Mouse (Mus musculus) T-cell, adult 2 months (primary cell): Measurements from ENCODE around the gene Med29.
A peak's percentile ranks its signal among the peaks of the same experiment; 100 is the strongest.
"Not testable (repeated sequence)": the region's sequence is repeated elsewhere in the genome, so short reads cannot be mapped to it uniquely, and the experiment has no call there.

Experiments used
- DNase-seq: peaks from one replicate; pipeline ENCODE4 v3.0.0; 2022; ENCODE audit warnings: low spot score

Med29 gene

DNA sequence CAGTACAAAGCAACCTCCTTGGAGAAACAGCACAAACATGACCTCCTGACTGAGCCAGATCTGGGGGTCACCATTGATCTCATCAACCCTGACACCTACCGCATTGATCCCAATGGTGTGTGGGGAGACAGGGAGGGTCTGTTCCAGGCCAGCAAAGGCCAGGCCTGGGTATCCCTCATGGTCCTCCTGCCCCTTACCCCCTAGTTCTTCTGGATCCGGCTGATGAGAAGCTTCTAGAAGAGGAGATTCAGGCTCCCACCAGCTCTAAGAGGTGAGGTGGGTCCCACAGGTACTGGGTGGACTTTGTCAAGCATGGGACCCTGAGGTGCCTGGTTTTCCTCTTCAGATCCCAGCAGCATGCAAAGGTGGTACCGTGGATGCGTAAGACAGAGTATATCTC lies 2.9 kb upstream of the Med29 start:
- DNase-seq, result no peak

DNA sequence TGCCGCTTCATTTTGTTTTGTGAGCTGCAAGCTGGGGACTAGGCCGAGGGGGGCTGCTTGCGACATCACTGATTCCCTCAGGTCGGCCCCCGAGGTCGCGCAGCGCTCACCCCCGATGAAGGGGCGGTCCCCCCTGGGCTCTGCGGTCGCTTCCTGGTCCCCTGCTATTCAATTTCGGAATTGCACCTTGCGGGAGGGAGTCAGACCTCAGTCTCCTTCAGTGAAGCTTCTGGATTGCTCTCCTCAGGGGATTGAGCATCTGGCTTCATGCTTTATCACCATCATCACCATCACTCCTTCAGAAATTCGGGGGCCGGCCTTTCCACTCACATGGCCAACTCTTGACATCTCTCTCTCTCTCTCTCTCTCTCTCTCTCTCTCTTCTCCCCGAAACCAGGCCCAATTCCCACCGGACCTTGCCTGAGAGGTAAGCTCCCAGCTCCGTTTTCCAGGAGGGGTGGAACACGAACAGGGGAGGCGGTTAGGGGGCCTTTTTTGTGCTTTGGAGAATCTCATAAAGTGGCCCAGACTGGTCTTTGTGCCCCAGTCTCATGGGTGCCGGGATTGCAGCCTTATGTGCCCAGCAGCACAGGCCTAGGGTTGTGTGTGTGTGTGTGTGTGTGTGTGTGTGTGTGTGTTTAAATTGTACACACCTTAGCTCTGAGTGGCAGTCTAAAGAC lies 904 bp upstream of the Med29 start:
- DNase-seq, result no peak

DNA sequence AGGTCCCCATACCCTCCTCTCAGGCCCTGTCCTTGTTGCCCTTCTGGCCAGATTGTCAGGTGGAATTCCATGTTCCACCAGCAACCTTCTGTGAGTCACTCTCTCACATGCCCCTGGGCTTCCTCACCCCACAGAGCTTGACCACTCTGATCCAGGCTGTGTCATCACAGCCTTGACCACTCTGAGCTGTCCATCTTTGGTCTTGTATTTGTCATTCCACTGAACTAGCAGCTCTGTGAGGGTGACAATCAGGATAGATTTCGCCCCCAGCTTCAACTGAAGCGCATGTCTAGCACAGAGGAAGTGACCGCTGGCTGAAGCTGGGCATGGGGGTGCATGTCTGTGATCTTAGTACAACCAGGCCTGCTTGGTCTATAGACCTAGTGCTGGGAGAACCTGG lies 2.2 kb downstream of the Med29 start:
- DNase-seq, result no peak

DNA sequence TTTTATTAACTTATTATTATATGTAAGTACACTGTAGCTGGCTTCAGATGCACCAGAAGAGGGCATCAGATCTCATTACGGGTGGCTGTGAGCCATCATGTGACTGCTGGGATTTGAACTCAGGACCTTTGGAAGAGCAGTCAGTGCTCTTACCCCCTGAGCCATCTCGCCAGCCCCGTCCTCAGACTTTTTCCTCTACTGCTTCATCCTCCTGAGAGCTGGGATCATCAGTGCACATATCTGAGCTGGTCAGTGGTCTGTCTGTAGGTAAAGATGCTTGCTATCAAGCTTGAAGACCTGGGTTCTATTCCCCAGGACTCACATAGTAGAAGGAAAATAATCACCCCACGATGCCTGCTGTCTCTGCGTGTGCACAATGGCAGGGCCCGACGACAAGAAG lies 5.1 kb downstream of the Med29 start:
- not testable (repeated sequence) for DNase-seq

DNA sequence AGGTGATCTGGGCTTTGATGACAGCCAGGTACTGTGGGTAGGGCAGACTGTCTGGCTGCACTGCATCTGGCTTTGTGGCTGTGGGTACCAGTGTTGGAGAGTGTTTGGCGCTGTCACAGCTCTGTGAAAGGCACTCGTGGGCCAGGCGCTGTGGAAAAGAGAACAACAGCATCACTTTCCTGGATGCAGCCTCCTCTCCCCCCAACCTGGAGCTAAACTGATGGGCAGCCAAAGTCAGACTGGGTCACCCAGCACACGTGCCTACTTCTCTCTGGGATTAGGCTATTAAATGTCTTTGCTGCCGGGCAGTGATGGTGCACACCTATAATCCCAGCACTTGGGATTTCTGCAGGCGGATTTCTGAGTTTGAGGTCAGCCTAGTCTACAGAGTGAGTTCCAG lies 5.6 kb downstream of the Med29 start:
- DNase-seq, result not testable (repeated sequence)

DNA sequence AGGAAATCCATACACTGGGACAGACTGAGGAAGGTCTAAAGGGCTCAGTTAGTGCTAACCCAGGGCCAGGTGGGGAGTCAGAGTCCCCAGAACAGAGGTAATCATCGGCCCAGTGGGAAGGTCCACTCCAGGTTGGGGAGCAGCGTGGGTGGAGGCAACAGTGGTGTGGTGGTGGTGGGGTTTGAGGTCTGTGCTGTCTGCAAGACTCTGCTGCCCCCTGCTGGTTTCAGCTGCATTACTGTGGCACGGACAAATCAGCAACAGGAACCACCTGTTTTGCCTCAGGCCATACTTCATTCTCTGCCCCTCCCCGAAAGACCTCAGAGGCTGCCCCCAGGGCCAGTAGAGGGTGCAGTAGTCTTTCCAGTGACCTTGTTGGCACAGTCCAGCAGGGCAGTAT lies 6.0 kb downstream of the Med29 start:
- peak; percentile 81 for DNase-seq

DNA sequence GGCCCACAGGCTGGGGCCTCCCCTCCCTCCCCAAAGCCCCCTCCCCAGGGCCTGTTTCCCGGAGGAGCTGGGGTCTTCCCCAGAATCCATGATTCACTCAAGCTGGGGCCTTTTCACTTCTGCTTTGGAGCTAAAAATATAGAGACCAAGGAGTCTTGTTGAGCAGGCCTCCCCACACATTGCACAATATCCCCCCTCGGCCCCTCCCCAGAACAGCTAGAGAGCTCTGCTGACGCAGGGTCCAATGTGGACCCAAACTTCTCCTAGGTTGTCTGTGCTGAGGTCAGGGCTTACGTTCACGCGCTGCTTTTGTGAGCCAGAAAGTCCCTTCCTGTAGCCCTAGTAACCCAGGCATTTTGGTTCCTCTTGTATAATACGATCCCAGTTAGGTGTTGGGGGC lies 6.5 kb downstream of the Med29 start:
- DNase-seq, result peak; percentile 4

DNA sequence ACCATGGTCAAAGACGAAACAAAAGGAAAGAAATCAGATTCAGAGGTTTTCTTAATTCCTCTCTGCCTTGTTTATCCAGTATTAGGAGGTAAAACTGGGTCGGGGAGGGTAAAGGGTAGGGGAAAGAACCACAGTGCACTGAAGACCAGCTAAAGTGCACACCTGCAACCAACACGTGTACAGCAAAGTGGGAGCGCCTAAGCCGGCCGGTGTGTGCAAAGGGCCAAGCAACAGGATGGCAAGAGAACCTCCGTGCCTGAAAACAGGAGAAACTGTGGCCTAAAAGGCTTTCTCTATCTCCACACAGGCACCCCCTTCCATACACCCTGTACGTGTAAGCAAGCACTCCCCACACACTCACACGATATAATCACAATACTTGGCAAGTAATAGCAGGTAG lies 7.3 kb downstream of the Med29 start:
- no peak for DNase-seq

DNA sequence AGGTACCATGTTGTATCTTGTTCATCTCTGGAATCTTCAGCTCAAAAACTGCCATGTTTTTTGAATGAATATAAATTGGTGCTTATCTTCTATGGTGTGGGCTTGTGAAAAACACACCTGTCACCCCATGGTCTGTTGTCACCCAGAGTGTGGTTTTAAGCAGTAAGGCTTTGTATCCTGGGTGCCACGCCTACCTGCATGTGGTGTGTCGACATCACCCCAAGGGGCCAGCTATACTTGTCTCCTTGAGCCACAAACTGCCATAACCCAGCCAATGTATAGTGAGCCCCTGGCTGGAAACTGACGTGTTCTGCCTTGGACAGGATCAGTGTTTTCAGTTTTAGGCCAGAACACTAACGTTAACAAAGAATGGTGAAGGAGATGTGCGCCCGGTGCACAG lies 8.3 kb downstream of the Med29 start:
- peak; percentile 56 for DNase-seq

DNA sequence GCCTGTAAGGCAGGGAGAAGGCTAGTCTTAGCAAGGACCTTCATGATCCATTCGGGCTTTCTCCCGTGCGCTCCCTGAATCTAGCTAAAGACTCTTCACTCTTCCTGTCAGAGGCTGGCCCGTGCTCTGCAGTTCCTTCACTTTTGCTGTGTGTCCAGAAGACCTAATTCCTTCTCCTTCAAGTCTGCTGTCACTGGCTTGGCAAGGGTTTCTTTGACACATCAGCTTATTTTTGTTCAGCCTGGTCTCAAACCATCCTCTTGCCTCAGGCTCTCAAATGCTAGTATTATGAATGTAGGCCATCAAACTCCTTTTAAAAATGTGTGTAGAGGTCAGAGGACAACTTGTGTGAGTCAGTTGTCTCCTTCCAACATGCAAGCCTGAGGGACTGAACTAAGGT lies 8.9 kb downstream of the Med29 start:
- no peak for DNase-seq

DNA sequence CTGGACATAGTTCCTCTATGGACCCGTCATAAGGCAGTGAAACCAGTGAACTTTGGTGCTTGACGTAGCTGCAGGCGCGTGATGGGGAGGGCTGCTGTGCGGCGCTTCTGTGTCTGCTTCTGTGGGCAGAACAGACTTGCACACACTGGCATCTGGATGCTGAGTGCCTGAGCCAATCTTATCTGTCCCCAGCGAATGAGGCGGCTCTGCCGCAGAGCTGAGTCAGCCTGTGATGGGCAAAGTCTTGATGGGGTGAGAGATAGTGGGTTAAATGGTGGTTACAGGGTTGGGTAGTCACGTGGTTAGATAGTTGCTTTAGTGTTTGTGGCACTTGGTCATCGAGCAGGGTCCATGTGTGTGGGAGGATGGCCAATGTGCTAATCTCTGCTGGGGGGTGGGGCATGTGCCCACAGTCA lies 9.5 kb downstream of the Med29 start:
- DNase-seq, result peak; percentile 87

DNA sequence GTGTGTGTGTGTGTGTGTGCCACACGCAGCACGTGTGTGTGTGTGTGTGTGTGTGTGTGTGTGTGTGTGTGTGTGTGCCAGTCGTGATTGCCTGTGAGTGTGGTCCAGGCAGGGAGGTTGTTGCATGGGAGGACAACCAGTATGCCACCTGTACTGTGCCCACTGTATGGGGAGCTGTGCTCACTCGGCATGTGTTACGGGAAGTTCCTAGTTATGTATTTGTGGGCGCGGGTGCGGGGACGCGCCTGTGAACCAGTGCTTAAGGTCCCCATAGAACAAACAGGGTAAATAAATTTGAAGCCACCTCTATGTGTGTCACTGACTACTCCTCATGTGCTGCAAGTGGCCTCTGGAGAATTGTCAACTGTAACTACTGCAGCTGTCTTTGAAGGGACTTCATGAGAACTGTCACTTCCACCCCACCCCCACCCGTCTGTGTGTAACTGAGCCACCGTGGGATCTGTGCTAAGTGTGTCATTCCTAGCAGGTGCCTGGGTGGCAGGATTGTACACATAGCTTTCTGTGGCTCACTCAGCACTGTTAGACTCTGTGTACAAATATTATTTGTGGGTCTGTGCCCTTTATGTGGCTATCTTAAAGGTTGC lies 10.1 kb downstream of the Med29 start:
- no peak for DNase-seq

DNA sequence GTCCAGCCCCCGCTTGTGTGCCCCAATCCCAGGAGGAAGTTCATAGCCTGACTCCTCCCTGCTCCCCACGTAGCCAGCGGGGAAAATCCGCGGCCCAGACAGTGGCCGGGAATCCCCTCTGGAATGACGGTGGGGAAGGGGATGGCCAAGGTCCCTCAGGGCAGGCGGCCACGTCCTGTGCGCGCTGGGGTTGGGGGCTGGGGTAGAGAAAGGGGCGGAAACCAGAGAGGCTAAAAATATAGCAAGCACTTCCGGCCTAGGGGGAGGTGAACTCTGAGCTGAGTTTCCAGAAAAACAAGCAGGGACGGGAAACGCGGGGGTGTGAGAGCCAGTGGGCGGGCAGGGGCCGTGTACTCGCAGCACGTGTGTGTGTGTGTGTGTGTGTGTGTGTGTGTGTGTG lies 10.6 kb downstream of the Med29 start:
- peak; percentile 97 for DNase-seq

DNA sequence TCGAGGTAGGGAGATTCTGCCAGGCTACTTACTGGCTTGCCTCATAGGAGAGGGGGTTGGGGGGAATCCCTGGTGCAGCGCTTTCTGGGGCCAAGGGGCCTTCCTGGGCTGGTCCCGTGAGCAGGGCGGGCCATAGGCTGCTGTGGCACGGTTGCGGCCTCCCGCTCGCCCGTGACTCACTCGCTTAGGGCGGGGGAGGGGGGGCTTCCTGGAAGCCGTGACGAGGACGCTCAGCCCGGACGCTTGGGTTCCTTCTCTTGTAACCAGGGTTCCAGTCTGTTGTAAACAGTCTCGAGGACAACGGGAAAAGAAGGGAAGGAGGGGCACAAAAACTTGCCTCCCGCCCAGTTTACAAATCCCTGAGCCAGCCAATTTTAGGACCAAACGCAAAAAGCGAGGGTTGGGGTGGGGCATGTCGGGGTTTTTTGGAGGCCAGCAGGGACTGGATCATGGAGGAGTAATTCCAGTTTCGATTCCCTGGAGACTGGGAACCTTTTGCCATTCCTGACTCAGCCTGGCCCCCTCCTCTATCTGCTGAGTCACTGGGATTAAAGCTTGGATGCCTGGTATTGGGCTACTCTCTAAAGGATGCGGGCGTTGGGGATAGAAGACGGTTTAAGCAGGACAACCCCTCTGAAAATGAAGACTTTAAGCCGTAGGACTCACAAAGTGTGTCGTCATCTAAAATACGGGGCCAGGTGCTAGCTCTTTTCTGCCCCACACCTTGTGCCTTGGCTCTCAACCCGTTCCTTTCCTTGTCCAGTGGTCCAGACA lies 11.3 kb downstream of the Med29 start:
- peak; percentile 95 for DNase-seq

DNA sequence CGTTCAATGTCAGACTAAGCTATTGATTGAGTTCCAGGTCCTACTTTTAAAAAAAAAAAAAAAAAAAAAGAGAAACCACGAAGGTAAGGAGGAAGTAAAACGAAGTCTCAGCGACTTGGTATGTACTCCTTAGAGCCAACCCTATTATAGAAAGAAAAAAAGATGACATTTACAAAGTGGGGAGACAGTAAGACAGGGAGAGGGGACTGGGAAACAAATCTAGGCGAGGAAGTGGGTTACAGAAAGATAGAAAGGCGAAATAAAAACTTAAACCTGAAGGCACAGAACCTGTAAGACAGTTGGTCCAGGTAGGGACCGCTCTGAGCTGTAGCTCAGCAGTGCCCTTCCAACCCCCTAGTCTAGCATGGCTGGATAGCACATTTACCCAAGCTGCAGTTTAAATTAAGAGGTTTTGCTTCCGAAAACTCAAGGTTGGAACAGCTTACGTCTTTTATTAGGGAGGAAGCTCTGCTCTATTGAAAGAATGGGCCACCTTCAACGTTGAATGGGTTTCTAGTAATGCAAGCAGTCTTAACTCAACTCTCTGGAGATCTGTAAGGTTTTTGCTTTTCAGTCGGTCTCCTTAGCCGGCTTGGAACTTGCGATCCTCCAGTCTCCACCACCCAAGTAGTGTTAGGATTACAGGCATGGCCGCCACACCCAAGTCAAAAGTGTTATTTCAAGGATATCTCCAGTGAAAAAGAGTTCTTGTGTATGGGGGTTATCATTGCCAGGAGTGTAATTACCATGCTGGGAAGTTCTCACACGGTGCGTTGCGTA lies 12.1 kb downstream of the Med29 start, which contains the start of gene Zfp36:
TSS of gene Zfp36 (minus strand) at position 17 of the 780 bp plus-strand sequence.
- no peak for DNase-seq

DNA sequence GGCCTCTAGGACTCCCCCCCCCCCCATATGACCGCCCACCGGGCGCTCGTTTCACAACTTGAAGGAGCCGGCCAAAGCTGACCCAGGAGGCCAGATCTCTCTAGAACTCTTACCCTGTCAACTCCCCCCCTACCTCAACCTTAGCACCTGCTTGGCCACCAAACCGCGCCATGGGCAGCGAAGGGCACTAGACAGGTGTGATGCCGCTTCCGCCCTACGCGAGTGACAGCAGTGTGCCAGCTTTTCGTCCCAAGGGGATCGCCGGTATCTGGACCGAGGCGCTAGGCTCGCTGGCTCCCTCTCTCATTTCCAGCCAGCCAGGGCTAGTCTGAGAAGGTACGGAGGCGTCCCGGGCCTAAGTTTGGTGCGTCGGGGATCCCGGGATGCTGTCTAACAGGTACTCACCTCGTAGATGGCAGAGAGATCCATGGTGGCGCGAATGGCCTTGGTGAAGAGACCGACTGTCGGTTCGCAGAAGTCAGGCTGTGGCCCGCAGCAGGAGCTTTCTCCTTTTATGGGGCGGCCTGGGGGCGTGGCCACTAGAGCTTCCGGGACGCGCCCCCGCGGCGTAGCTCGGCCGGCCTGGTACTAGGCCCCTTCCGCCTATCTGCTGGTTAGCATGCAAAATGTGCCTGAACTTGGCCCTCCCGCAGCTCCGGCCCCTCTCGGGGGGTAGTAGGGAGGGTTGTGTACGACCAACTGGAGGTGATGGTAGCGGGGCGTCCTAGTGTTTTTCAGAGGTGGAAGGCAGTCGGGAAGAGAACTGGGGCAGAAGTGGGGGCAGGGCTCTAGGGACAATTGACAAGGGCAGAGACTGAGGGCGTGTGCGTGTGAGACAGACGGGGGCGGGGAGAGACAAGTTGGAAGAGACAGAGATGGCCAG lies 13.5 kb downstream of the Med29 start:
- peak; percentile 93 for DNase-seq

DNA sequence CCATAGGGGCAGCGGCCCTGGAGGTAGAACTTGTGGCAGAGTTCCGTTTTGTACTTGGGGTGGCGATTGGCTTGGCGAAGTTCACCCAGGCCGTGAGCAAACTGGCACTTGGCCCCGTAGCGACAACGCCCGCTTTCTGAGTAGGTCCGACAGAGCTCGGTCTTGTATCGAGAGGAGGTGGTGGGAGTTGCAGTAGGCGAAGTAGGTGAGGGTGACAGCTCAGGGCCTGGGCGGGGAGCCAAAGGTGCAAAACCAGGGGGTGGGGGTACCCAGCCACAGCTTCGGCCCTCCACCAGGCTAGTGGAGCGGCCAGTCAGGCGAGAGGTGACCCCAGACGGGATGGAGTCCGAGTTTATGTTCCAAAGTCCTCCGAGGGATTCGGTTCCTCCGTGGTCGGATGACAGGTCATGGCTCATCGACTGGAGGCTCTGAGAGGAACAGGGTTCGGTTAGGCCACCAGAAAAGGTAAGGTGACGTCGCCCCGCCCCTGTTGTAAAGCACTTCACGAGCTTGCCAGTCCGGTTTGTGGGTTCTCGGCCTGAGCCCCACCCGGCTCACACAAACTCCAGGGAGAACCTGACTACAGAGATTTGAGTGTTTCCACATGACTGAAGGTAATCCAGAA lies 14.3 kb downstream of the Med29 start:
- DNase-seq, result peak; percentile 47

DNA sequence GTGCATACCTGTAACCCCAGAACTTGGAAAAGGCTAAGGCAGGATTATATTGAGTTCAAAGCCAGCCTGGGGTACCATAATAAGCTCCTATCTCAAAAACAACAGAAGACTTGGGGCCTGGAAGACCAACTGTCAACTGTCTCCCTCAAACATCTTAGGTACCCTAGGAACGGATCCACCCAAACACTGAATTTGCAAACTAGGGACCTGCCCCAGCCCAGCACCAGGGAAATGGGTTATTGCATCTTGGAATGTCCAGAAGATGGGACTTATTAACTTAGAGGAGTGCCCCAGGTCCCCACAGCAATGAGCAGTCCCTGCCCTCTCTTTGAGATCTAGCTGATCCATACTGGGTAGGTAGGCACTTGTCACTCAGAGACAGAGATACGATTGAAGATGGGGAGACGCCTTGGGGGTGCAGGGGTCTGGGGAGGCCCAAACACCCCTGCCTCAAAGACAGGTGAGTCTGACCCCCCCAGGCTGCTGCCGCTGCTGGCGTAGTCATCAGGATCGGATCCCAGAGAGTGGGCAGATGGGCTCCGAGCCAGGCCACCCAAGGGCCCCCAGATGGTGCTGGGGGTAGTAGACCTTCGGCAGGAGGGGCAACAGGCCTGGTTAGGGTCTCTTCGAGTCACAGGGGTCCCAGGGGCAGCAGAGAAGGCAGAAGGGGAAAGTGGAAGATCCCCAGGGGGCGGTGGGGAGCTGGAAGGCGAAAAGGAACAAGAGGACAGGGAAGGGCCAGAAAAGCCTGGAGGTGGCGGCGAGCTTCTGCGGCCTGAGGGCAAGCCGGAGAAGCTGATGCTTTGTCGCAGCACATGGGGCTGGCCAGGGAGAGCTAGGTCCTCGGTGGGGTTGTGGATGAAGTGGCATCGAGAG lies 15.1 kb downstream of the Med29 start:
- peak; percentile 22 for DNase-seq

DNA sequence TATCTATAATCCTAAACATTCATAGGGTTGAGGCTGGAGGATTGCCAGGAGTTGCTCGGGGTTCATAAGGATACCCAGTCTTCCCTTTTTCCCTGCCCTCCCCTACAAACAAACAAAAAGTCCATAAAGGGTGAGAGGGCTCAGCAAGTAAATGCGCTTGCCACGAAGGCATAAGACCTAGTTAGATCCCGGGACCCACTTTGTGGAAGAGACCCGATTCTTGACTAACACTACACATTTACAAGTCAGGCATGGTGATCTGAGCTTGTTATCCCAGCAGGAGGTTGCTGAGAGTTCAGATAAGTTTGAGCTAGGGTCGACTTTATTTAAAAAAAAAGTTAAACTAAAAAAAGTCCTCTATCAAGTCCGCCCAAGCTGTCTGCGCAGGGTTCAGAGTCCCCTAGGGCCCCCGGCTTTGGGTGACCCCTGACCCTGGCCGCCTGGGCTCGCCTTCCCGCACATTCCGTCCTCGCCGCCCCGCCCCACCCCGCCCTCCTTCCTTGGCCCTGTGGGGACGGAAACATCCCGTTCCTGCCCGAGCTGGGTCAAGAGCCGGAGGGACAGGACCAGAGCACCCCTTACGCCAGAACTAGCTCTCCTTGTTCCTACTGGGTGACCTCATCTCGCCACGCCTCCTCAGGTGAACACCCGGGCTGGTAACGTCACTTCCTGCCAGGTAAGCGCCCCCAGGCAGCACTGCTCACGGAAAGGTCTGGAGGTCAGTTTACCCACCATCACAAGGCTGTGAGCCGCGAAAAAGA lies 16.3 kb downstream of the Med29 start:
- peak; percentile 78 for DNase-seq
